Mouse (Mus musculus) heart, embryonic 14.5 days (tissue): ENCODE data around the gene Tmem207. TPM values are rescaled to one million over a fixed set of nuclear protein-coding genes. Genes with fewer than 3 reads are reported as not detected.

Source experiments
- ATAC-seq: fragments of 200-750 bp; cut with Nextera tagmentation; 2 replicates; pipeline ENCODE4 v1.8.0; 2017; ENCODE audit warnings: low read depth, moderate TSS enrichment; ENCODE audit not compliant: insufficient number of reproducible peaks, insufficient read depth, low FRiP score
- H3K27ac ChIP-seq, 2 experiments: fragments of 200-500 bp in 1 of 2; fragments of 300-500 bp in 1 of 2; sonication (generic) in 1 of 2; replicated peaks in 1 of 2; 2 replicates each; pipeline ENCODE4 v1.5.1; 2012 to 2014; ENCODE audit warnings: low read depth in 2 of 2, low read length in 2 of 2, control low read depth in 1 of 2, mild to moderate bottlenecking in 1 of 2, mixed read lengths in 1 of 2; ENCODE audit not compliant: control insufficient read depth in 1 of 2, insufficient read depth in 1 of 2
- H3K27me3 ChIP-seq: fragments of 300-500 bp; sonication (generic); 2 replicates; pipeline ENCODE4 v1.6.1; 2014; ENCODE audit warnings: mild to moderate bottlenecking, low read length, control low read depth; ENCODE audit not compliant: control insufficient read depth, insufficient read depth
- H3K36me3 ChIP-seq: fragments of 300-500 bp; sonication (generic); 2 replicates; pipeline ENCODE4 v1.6.1; 2014; ENCODE audit warnings: mild to moderate bottlenecking, control low read depth, low read length, mixed read lengths; ENCODE audit not compliant: control insufficient read depth, insufficient read depth
- H3K4me1 ChIP-seq, 2 experiments: fragments of 200-500 bp in 1 of 2; fragments of 300-500 bp in 1 of 2; sonication (generic) in 1 of 2; 2 replicates each; pipeline ENCODE4 v1.6.1; 2012 to 2014; ENCODE audit warnings: low read length in 2 of 2, control low read depth in 1 of 2, mixed read lengths in 1 of 2; ENCODE audit not compliant: control insufficient read depth in 2 of 2, insufficient read depth in 2 of 2
- H3K4me2 ChIP-seq: fragments of 300-500 bp; sonication (generic); 2 replicates; pipeline ENCODE4 v1.6.1; 2014; ENCODE audit warnings: mild to moderate bottlenecking, low read length
- H3K4me3 ChIP-seq, 2 experiments: fragments of 200-500 bp in 1 of 2; fragments of 300-500 bp in 1 of 2; sonication (generic) in 1 of 2; 2 replicates each; pipeline ENCODE4 v1.5.1; 2012 to 2014; ENCODE audit warnings: low read length in 2 of 2, mild to moderate bottlenecking in 2 of 2, control low read depth in 1 of 2, low read depth in 1 of 2, moderate library complexity in 1 of 2; ENCODE audit not compliant: control insufficient read depth in 1 of 2, insufficient read depth in 1 of 2
- H3K9ac ChIP-seq: fragments of 300-500 bp; sonication (generic); 2 replicates; pipeline ENCODE4 v1.6.1; 2014; ENCODE audit warnings: mild to moderate bottlenecking, low read length
- H3K9me3 ChIP-seq: fragments of 300-500 bp; sonication (generic); 2 replicates; pipeline ENCODE4 v1.6.1; 2016; ENCODE audit warnings: low read length, control low read depth; ENCODE audit not compliant: control insufficient read depth
- WGBS: fragments of 180-500 bp; shearing (Covaris S2); extraction: QIAGEN DNeasy Blood & Tissue Kit; methylation state at CpG from one replicate; pipeline ENCODE4 v1.1.7; 2014; 5-methylcytosine and 5-hydroxymethylcytosine counted together
- polyA plus RNA-seq: library from polyadenylated mRNA; unstranded; fragments of >200 nt; fragmentation: Nextera tagmentation; extraction: Ambion mirVana; gene quantifications from 2 replicates; pipeline ENCODE4 v1.2.1, GENCODE M21; 2014

Tmem207 gene
- polyA plus RNA-seq, 1 experiment from 2014 or later: not detected

- ATAC-seq: no peak
- H3K4me3 ChIP-seq: no peak overlapping the region
- H3K9ac ChIP-seq: no peak overlapping the region
- 73% methylated on average over 2 of the region's 2 CpGs for WGBS
- H3K27me3 ChIP-seq: no peaks in the 10 kb centered on the region
- no peak overlapping the region for H3K27ac ChIP-seq
- no peak overlapping the region for H3K4me2 ChIP-seq
- H3K36me3 ChIP-seq: no peaks in the 10 kb centered on the region
- H3K9me3 ChIP-seq: no peaks in the 10 kb centered on the region
- H3K4me1 ChIP-seq: no peaks in the 10 kb centered on the region
These were observed 70.4 kb downstream of the Tmem207 start for GRCm38 (mm10) chr16:26456182-26456581.

GRCm38 (mm10) chr16:26454163-26454562, 72.4 kb downstream of the Tmem207 start:
- no peaks in the 10 kb centered on the region for H3K9me3 ChIP-seq
- H3K27ac ChIP-seq: no peak overlapping the region
- ATAC-seq: no peak
- H3K36me3 ChIP-seq: no peaks in the 10 kb centered on the region
- no peak overlapping the region for H3K4me2 ChIP-seq
- 48% methylated on average over 3 of the region's 3 CpGs for WGBS
- H3K4me3 ChIP-seq: no peak overlapping the region
- no peak overlapping the region for H3K9ac ChIP-seq
- no peaks in the 10 kb centered on the region for H3K27me3 ChIP-seq
- H3K4me1 ChIP-seq: no peaks in the 10 kb centered on the region

Other genes starting within 250 kb of the Tmem207 start
- 0.93 and 1.1 TPM in 2 replicates for gene Cldn1, start 154.9 kb downstream of the Tmem207 start, polyA plus RNA-seq
- not detected in 2 replicates for gene Cldn16, start 63.6 kb downstream of the Tmem207 start, polyA plus RNA-seq
- gene Il1rap, start 54.9 kb upstream of the Tmem207 start, polyA plus RNA-seq: 6.8 and 7.2 TPM in 2 replicates